Mouse (Mus musculus): ENCODE measurements around the gene Tbx3. TPM values are rescaled to one million over a fixed set of nuclear protein-coding genes. Genes with fewer than 3 reads are reported as not detected.

The Tbx3 gene
- polyA plus RNA-seq, 1 experiment from 2014 or later = 2.1 TPM

DNA sequence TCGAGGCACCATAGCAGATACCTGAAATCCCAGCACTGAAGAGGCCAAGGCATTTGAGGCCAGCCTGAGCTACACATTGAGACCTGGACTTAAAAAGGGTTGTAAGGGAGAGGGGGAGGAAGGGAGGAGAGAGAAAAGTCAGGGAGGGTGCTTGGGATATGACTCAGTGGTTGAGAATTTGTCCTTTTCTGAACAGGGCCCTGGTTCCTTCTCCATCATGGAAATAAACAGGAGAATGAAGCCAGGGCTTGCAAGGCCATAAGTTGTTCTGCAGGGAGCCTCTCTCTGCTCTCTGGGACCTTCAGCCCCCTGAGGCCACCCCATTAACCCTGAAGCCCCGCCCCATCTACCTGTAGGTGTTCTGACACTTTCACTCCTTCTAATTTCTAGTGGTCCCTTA lies 23.5 kb upstream of the Tbx3 start:
- no peak overlapping the region for H3K9ac ChIP-seq (replicated peaks)
- H3K27me3 ChIP-seq = peaks cover 59% of the 10 kb centered on the region
- no peaks in the 10 kb centered on the region for H3K9me3 ChIP-seq
- no peak overlapping the region for H3K4me2 ChIP-seq (replicated peaks)
- H3K36me3 ChIP-seq = no peaks in the 10 kb centered on the region
- no peak overlapping the region for H3K4me3 ChIP-seq
- 47% methylated on average over 2 of the region's 2 CpGs for WGBS
- ATAC-seq (ENCODE audit: low FRiP score, low read depth) = no peak
- no peaks in the 10 kb centered on the region for H3K4me1 ChIP-seq
- H3K27ac ChIP-seq (replicated peaks) = no peak overlapping the region

DNA sequence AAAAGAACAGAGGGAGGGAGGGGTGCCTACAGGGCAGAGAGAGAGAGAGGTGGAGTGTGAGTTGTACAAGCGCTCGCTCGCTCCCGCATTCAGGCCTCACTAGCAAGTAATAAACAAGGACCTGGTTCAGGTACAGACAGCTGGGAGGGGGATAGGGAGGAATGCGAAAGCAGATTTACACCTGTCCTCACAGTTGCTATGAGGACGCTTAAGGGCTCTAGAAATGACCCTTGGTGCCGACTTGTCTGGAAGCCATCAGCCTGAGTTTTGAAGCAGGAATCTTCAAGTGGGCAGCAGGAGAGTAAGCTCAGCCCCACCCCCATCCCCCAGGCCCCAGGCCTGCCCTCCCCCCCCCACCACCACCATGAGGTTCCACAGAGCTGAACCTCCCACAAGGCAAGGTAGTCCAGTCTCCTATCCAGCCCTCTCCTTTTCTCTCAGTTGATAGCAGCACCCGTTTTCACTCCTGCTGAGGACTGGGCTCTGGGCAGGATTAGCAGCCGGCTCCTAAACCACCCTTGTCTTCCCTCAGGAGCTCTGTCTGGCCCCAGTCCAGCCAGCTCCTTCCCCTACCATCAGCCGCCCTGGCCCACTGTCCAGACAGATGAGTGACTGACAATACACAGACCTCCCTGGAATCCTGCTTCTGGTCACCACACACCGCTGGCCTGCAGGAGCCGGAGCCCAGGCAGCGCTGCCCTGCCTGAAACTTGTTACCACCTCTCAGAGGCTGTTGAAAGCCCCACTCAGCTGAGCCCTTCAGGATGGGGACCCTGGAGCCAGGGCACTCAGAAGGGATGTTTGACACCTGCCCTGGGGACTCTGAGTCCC lies 19.1 kb upstream of the Tbx3 start:
- no peak overlapping the region for H3K4me3 ChIP-seq
- no peak overlapping the region for H3K27ac ChIP-seq (replicated peaks)
- H3K9ac ChIP-seq (replicated peaks) = no peak overlapping the region
- H3K4me1 ChIP-seq = no peaks in the 10 kb centered on the region
- H3K36me3 ChIP-seq = no peaks in the 10 kb centered on the region
- H3K27me3 ChIP-seq = peaks cover 80% of the 10 kb centered on the region
- no peak overlapping the region for H3K4me2 ChIP-seq (replicated peaks)
- no peak for ATAC-seq (ENCODE audit: low FRiP score, low read depth)
- H3K9me3 ChIP-seq = no peaks in the 10 kb centered on the region
- 18% methylated on average over 13 of the region's 13 CpGs for WGBS

DNA sequence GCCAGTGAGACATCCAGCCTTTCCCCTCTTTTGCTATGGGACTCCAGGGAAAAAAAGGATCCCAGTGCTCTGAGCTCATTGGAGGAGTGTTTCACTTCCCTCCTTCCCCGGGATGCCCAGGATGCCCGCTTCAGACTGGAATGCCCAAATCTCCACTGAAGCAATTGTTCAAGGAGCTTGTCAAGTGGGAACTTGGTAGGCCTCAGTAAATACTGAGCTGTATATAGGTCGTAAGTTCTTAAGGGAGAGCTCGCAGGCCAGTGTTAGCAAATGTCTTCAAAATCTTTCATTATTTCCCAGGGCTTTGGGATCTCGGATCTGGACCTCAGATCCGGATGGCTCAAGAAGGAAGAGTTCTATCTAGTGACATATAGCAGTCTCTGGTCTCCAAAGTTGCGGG lies 14.1 kb upstream of the Tbx3 start:
- no peak overlapping the region for H3K4me2 ChIP-seq (replicated peaks)
- no peak for ATAC-seq (ENCODE audit: low FRiP score, low read depth)
- H3K27me3 ChIP-seq = peaks cover 96% of the 10 kb centered on the region
- H3K9ac ChIP-seq (replicated peaks) = no peak overlapping the region
- H3K27ac ChIP-seq (replicated peaks) = no peak overlapping the region
- no peak overlapping the region for H3K4me3 ChIP-seq
- no peaks in the 10 kb centered on the region for H3K9me3 ChIP-seq
- peaks cover 7% of the 10 kb centered on the region; the same call in 1 of the 2 replicates for H3K4me1 ChIP-seq
- no peaks in the 10 kb centered on the region for H3K36me3 ChIP-seq
- whole genome bisulfite sequencing = 5% methylated on average over 7 of the region's 7 CpGs

DNA sequence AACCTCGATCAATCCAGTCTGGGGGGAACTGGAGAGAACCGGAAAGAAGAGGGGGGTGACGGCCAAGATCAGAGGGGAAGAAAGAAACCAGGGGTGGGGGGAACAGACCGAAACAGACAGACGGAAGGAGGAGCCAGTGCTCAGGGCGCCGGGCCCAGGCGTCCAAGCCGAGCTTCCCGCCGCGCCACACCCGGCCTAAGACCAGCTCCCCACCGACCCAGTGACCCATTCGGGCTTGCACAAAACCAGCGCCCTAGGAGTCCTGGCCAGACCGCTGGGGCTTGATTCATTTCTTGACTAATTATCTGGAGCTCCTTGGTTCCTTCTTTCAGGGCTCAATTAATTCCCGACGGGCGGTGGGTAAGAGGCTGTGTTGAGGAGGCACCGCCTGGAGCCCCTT lies 13.6 kb upstream of the Tbx3 start:
- peaks cover 94% of the 10 kb centered on the region for H3K27me3 ChIP-seq
- no peak for ATAC-seq (ENCODE audit: low FRiP score, low read depth)
- 1% methylated on average over 21 of the region's 21 CpGs for WGBS
- H3K4me2 ChIP-seq (replicated peaks) = no peak overlapping the region
- H3K9me3 ChIP-seq = no peaks in the 10 kb centered on the region
- no peak overlapping the region for H3K4me3 ChIP-seq
- H3K36me3 ChIP-seq = no peaks in the 10 kb centered on the region
- H3K4me1 ChIP-seq = peaks cover 7% of the 10 kb centered on the region; the same call in 1 of the 2 replicates
- H3K9ac ChIP-seq (replicated peaks) = no peak overlapping the region
- H3K27ac ChIP-seq (replicated peaks) = no peak overlapping the region

DNA sequence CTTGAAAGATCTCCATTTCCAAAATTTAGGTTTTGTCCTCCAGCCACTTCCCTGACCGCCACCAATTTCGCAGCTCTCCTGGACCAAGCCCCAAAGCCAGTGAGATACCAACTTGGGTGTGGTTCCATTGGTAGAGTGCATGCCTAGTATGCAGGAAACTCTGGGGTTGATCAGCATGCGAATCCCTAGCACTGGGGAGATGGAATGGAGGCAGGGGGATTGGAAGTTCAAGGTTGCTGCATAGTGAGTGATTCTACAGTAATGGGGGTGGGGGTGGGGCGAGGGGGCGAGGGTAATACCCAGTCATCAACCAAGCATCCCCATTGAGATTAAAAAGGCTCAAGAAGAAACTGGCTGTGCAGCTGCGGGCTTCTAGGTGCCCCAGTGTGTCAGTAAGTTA lies 13.1 kb upstream of the Tbx3 start:
- Histone ChIP-seq H3K9ac (replicated peaks) (no peak overlapping the region), H3K27me3 (peaks cover 95% of the 10 kb centered on the region), H3K27ac (replicated peaks) (no peak overlapping the region), H3K4me3 (no peak overlapping the region), H3K4me2 (replicated peaks) (no peak overlapping the region), H3K36me3 (no peaks in the 10 kb centered on the region), H3K4me1 (peaks cover 7% of the 10 kb centered on the region; the same call in 1 of the 2 replicates), H3K9me3 (no peaks in the 10 kb centered on the region)
- no peak for ATAC-seq (ENCODE audit: low FRiP score, low read depth)
- 2% methylated on average over 6 of the region's 6 CpGs for WGBS

DNA sequence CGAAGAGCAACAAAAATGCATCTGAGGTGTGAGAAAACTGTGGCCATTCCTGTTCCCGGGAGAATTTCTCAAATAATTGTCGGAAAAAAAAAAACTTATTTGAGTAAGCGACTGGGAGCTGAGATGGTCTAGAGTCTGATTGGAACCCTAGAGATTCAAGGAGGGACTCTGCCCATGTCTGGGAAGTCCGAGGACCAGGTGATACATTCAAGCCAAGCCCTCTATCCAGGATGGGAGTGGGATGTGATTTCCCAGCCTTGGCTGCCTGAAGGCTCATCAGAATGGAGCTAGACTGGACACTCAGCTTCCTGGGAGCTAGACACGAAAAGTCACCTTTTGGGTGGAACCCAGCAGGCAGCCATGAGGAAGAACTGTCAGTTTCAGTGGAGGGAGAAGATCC lies 12.7 kb upstream of the Tbx3 start:
- Histone ChIP-seq H3K36me3 (no peaks in the 10 kb centered on the region), H3K4me1 (peaks cover 7% of the 10 kb centered on the region; the same call in 1 of the 2 replicates), H3K27me3 (peaks cover 94% of the 10 kb centered on the region), H3K4me3 (no peak overlapping the region), H3K9me3 (no peaks in the 10 kb centered on the region), H3K4me2 (replicated peaks) (no peak overlapping the region), H3K9ac (replicated peaks) (no peak overlapping the region), H3K27ac (replicated peaks) (no peak overlapping the region)
- no peak for ATAC-seq (ENCODE audit: low FRiP score, low read depth)
- 3% methylated on average over 6 of the region's 6 CpGs for WGBS

DNA sequence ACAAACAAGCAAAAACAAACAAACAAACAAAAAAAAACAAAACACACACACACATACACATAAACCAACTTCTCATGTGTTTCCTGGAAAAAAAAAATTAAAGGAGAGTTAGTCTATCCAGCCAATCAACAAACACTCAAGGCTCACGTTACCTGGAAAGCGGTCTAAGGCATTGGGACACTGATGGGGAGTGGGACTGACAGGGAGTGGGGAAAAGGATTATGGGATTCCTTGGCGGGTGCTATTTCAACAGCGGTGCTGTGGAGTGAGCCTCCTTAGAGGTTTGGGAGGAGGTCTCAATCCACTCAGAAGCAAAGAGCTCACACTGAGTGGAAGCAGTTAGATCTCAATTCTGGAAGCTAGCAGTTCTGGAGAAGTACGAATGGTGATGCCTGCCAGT lies 12.1 kb upstream of the Tbx3 start:
- H3K27ac ChIP-seq (replicated peaks) = no peak overlapping the region
- no peaks in the 10 kb centered on the region for H3K9me3 ChIP-seq
- no peak overlapping the region for H3K9ac ChIP-seq (replicated peaks)
- H3K4me3 ChIP-seq = no peak overlapping the region
- ATAC-seq (ENCODE audit: low FRiP score, low read depth) = no peak
- peaks cover 98% of the 10 kb centered on the region for H3K27me3 ChIP-seq
- WGBS = 2% methylated on average over 5 of the region's 5 CpGs
- H3K4me2 ChIP-seq (replicated peaks) = no peak overlapping the region
- peaks cover 7% of the 10 kb centered on the region; the same call in 1 of the 2 replicates for H3K4me1 ChIP-seq
- H3K36me3 ChIP-seq = no peaks in the 10 kb centered on the region

DNA sequence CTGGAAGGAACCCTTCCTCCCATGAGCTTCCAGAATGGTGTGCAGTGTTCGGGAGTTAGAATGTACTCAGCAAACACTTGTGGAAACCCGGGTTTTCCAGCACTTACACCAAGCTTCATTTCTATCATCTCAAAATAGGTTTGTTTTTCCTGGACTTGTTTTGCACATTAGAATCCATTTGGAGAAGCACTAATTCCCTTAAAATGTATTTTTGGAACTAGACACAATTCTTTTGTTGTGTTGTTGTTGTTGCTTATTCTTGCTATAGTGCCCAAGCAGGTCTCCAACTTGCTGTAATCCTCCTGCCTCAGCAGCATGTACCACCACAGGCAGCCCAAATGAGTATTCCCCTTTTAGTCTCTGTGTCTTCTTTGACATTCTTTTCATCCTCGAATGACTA lies 11.4 kb upstream of the Tbx3 start:
- no peaks in the 10 kb centered on the region for H3K9me3 ChIP-seq
- WGBS = 3% methylated on average over 3 of the region's 3 CpGs

DNA sequence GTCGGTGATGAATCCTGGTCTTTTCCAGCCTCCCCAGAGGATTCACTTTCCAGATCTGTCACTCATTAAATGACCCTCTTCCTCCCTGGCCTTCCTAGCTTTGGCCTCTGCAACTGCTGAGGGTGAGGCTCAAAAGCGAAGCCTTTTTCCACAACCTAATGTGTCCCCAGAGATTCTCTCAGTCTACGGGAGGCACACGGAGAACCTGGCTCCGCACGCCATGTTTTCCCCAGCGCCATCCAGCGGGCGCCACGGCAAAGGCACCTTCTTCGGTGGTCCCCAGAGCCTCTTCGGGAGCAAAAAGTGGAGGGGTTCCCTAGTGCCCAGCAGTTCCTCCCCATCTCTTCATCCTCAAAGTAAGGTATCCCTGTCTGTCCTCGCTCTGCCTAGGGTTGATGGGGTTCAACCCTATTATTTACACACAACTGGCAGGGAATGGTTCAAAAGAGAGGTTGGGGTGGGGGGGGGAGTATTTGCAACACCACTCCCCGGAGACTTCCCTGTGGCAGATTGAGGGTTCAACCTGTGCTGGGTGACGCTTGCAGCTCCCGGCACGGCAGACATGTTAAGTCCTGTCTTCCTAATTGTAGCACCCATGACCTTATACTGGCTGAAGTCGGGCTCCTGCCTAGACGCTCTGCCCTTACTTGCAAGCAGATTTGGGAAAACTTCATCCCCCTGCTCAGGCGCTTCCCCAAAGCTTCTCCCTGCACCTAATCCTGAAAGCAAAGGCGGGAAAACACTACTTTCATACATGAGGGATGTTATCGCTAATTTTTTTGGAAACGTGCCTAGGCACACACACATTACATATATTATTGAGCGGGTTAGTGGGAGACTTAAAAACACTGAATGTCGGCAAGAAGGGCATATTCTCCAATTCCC lies 9.7 kb upstream of the Tbx3 start:
- H3K9me3 ChIP-seq = no peaks in the 10 kb centered on the region
- H3K27ac ChIP-seq (replicated peaks) = no peak overlapping the region
- no peak for ATAC-seq (ENCODE audit: low FRiP score, low read depth)
- no peak overlapping the region for H3K4me3 ChIP-seq
- 2% methylated on average over 25 of the region's 25 CpGs for WGBS
- H3K4me1 ChIP-seq = peaks cover 7% of the 10 kb centered on the region; the same call in 1 of the 2 replicates
- H3K36me3 ChIP-seq = no peaks in the 10 kb centered on the region
- peaks cover 98% of the 10 kb centered on the region for H3K27me3 ChIP-seq
- no peak overlapping the region for H3K4me2 ChIP-seq (replicated peaks)
- H3K9ac ChIP-seq (replicated peaks) = no peak overlapping the region

More for the DNA sequence above, 11.4 kb upstream of the Tbx3 start:
- Histone ChIP-seq H3K27ac (replicated peaks) (no peak overlapping the region), H3K9ac (replicated peaks) (no peak overlapping the region), H3K4me1 (peaks cover 7% of the 10 kb centered on the region; the same call in 1 of the 2 replicates), H3K4me2 (replicated peaks) (no peak overlapping the region), H3K4me3 (no peak overlapping the region), H3K36me3 (no peaks in the 10 kb centered on the region), H3K27me3 (peaks cover 98% of the 10 kb centered on the region)
- no peak for ATAC-seq (ENCODE audit: low FRiP score, low read depth)

DNA sequence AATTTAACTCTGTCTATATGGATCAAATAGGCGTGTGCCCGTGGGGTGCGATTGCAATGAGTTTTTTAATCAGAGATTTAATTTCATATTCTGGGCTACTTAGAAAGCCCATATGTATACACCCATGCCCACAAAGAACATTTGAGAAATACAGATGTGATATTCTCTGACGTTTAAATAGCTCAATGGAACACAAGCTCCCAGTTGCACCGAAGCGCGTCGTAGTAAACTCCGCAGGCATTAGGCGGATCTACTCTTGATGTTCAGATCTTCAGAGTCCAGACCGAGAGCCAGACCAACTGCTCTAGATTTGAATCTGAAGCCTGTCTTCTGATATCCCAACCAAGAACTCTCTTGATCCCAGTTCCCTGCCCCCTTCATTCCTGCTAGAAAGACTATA lies 9.0 kb upstream of the Tbx3 start:
- no peak for ATAC-seq (ENCODE audit: low FRiP score, low read depth)
- Histone ChIP-seq H3K4me3 (no peak overlapping the region), H3K27me3 (peaks cover 98% of the 10 kb centered on the region), H3K36me3 (no peaks in the 10 kb centered on the region), H3K4me1 (peaks cover 7% of the 10 kb centered on the region; the same call in 1 of the 2 replicates), H3K27ac (replicated peaks) (no peak overlapping the region), H3K4me2 (replicated peaks) (no peak overlapping the region), H3K9me3 (no peaks in the 10 kb centered on the region), H3K9ac (replicated peaks) (no peak overlapping the region)
- WGBS = 3% methylated on average over 11 of the region's 11 CpGs

DNA sequence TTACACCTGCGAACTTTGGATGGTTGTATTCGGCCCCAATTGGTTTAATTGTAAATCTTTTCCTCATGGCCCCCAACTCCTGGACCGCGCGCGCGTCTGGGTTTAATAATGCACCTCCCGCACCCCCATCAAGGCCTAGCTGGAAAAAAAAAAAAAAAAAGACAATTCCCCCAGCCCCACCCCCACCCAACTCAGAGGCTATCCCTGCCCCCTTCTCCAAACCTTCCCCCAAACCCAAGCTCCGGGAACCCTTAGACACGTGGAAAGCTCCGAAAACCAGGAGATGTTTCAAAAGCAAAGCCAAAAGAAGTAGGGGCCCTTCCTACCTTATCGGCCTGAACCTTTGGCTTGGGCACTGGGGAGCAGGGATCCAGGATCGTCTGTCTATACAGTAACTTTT lies 8.1 kb upstream of the Tbx3 start:
- Histone ChIP-seq H3K27me3 (peaks cover 98% of the 10 kb centered on the region), H3K9ac (replicated peaks) (no peak overlapping the region), H3K4me2 (replicated peaks) (no peak overlapping the region), H3K36me3 (no peaks in the 10 kb centered on the region), H3K27ac (replicated peaks) (no peak overlapping the region), H3K4me1 (0 out of 2 replicates have a peak, but pooled peaks cover under 1% of the 10 kb centered on the region), H3K9me3 (no peaks in the 10 kb centered on the region), H3K4me3 (no peak overlapping the region)
- WGBS = under 1% methylated on average over 13 of the region's 13 CpGs
- no peak for ATAC-seq (ENCODE audit: low FRiP score, low read depth)

DNA sequence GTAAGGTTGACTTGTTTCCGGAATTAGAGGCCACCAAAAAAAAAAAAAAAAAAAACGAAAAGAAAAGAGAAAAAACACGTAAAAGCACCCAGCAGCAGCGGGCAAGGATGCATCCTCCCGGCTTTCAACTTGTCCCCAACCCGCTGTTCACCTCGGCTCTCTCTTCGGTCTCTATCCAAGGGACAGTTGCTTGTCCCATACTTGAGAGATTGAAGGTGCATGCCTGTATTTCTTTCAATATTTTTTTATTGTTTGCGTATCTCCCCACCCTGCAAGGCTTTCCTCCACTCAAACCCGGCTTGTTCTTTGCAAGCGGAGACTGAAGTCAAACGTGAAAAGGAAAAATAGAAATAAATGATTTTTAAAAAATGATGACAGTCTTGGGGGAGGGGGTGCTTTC lies 7.7 kb upstream of the Tbx3 start:
- H3K27ac ChIP-seq (replicated peaks) = no peak overlapping the region
- no peak overlapping the region for H3K4me3 ChIP-seq
- no peaks in the 10 kb centered on the region for H3K4me1 ChIP-seq
- peaks cover 98% of the 10 kb centered on the region for H3K27me3 ChIP-seq
- no peak for ATAC-seq (ENCODE audit: low FRiP score, low read depth)
- under 1% methylated on average over 11 of the region's 12 CpGs for WGBS
- H3K9ac ChIP-seq (replicated peaks) = no peak overlapping the region
- H3K4me2 ChIP-seq (replicated peaks) = no peak overlapping the region
- no peaks in the 10 kb centered on the region for H3K9me3 ChIP-seq
- no peaks in the 10 kb centered on the region for H3K36me3 ChIP-seq

Measured in midbrain, embryonic 12.5 days (tissue).